Mouse (Mus musculus): Measurements from ENCODE around the gene Brox. TPM values are rescaled to one million over a fixed set of nuclear protein-coding genes. Genes with fewer than 3 reads are reported as not detected.
"Not testable (repeated sequence)": the region's sequence is repeated elsewhere in the genome, so short reads cannot be mapped to it uniquely, and the experiment has no call there.

The Brox gene
- 22.6 TPM in 2 replicates for polyA plus RNA-seq (2012; ENCODE audit: insufficient read depth, insufficient read length, missing spikeins)

- H3K4me1 ChIP-seq (ENCODE audit: control insufficient read depth, insufficient read depth, insufficient read length, low read length), result no peaks in the 10 kb centered on the region
- H3K4me3 ChIP-seq (ENCODE audit: insufficient read depth, low read depth, low read length), result peak within 1 kb of the TSS; percentile 86
- peak within 1 kb of the TSS; percentile 97 for H3K27ac ChIP-seq (replicated peaks; ENCODE audit: low read depth, low read length)
Measured at GRCm38 (mm10) chr1:183296877-183297383, at the start of gene Brox. TSS of gene Brox (minus strand) at chr1:183297269.

GRCm38 (mm10) chr1:183345817-183346195 is 48.7 kb upstream of the Brox start:
- H3K27ac ChIP-seq (replicated peaks; ENCODE audit: low read depth, low read length), result peak overlapping the region; percentile 92
- peak overlapping the region; percentile 100 for H3K4me3 ChIP-seq (ENCODE audit: insufficient read depth, low read depth, low read length)
- peaks cover 5% of the 10 kb centered on the region; the same call in 1 of the 2 replicates for H3K4me1 ChIP-seq (ENCODE audit: control insufficient read depth, insufficient read depth, insufficient read length, low read length)

- peak overlapping the region; percentile 92 for H3K27ac ChIP-seq (replicated peaks; ENCODE audit: low read depth, low read length)
- H3K4me3 ChIP-seq (ENCODE audit: insufficient read depth, low read depth, low read length), result peak overlapping the region; percentile 100
- H3K4me1 ChIP-seq (ENCODE audit: control insufficient read depth, insufficient read depth, insufficient read length, low read length), result peaks cover 5% of the 10 kb centered on the region; the same call in 1 of the 2 replicates
Measured at GRCm38 (mm10) chr1:183344886-183345816, 48.1 kb upstream of the Brox start.

- H3K4me3 ChIP-seq (ENCODE audit: insufficient read depth, low read depth, low read length); H3K27ac ChIP-seq (replicated peaks; ENCODE audit: low read depth, low read length); H3K4me1 ChIP-seq (ENCODE audit: control insufficient read depth, insufficient read depth, insufficient read length, low read length): not testable (repeated sequence)
Measured at GRCm38 (mm10) chr1:183342902-183343301, 45.8 kb upstream of the Brox start.

- Histone ChIP-seq H3K4me3 (ENCODE audit: insufficient read depth, low read depth, low read length) (no peak overlapping the region), H3K27ac (replicated peaks; ENCODE audit: low read depth, low read length) (no peak overlapping the region), H3K4me1 (ENCODE audit: control insufficient read depth, insufficient read depth, insufficient read length, low read length) (no peaks in the 10 kb centered on the region)
Measured at GRCm38 (mm10) chr1:183327171-183327570, 30.1 kb upstream of the Brox start.

GRCm38 (mm10) chr1:183324433-183324832 is 27.4 kb upstream of the Brox start:
- Histone ChIP-seq H3K4me1 (ENCODE audit: control insufficient read depth, insufficient read depth, insufficient read length, low read length) (no peaks in the 10 kb centered on the region), H3K4me3 (ENCODE audit: insufficient read depth, low read depth, low read length) (no peak overlapping the region)

GRCm38 (mm10) chr1:183323923-183324322 is 26.9 kb upstream of the Brox start:
- Histone ChIP-seq H3K4me1 (ENCODE audit: control insufficient read depth, insufficient read depth, insufficient read length, low read length) (no peaks in the 10 kb centered on the region), H3K27ac (replicated peaks; ENCODE audit: low read depth, low read length) (no peak overlapping the region), H3K4me3 (ENCODE audit: insufficient read depth, low read depth, low read length) (no peak overlapping the region)

More at GRCm38 (mm10) chr1:183324433-183324832, 27.4 kb upstream of the Brox start:
- no peak overlapping the region for H3K27ac ChIP-seq (replicated peaks; ENCODE audit: low read depth, low read length)

- H3K4me3 ChIP-seq (ENCODE audit: insufficient read depth, low read depth, low read length); H3K4me1 ChIP-seq (ENCODE audit: control insufficient read depth, insufficient read depth, insufficient read length, low read length); H3K27ac ChIP-seq (replicated peaks; ENCODE audit: low read depth, low read length): not testable (repeated sequence)
Measured at GRCm38 (mm10) chr1:183322496-183322895, 25.4 kb upstream of the Brox start.

- Histone ChIP-seq H3K4me1 (ENCODE audit: control insufficient read depth, insufficient read depth, insufficient read length, low read length) (no peaks in the 10 kb centered on the region), H3K27ac (replicated peaks; ENCODE audit: low read depth, low read length) (no peak overlapping the region), H3K4me3 (ENCODE audit: insufficient read depth, low read depth, low read length) (no peak overlapping the region)
Measured at GRCm38 (mm10) chr1:183320708-183321107, 23.6 kb upstream of the Brox start.

- Histone ChIP-seq H3K4me1 (ENCODE audit: control insufficient read depth, insufficient read depth, insufficient read length, low read length) (no peaks in the 10 kb centered on the region), H3K27ac (replicated peaks; ENCODE audit: low read depth, low read length) (no peak overlapping the region), H3K4me3 (ENCODE audit: insufficient read depth, low read depth, low read length) (no peak overlapping the region)
Measured at GRCm38 (mm10) chr1:183315783-183316182, 18.7 kb upstream of the Brox start.

- no peak overlapping the region for H3K4me3 ChIP-seq (ENCODE audit: insufficient read depth, low read depth, low read length)
- no peaks in the 10 kb centered on the region for H3K4me1 ChIP-seq (ENCODE audit: control insufficient read depth, insufficient read depth, insufficient read length, low read length)
- H3K27ac ChIP-seq (replicated peaks; ENCODE audit: low read depth, low read length), result no peak overlapping the region
Measured at GRCm38 (mm10) chr1:183312076-183312475, 15.0 kb upstream of the Brox start.

- not testable (repeated sequence) for H3K27ac ChIP-seq (replicated peaks; ENCODE audit: low read depth, low read length); H3K4me1 ChIP-seq (ENCODE audit: control insufficient read depth, insufficient read depth, insufficient read length, low read length)
Measured at GRCm38 (mm10) chr1:183309601-183310000, 12.5 kb upstream of the Brox start.

GRCm38 (mm10) chr1:183308476-183308875 is 11.4 kb upstream of the Brox start:
- H3K4me1 ChIP-seq (ENCODE audit: control insufficient read depth, insufficient read depth, insufficient read length, low read length), result no peaks in the 10 kb centered on the region
- H3K27ac ChIP-seq (replicated peaks; ENCODE audit: low read depth, low read length), result no peak overlapping the region
- H3K4me3 ChIP-seq (ENCODE audit: insufficient read depth, low read depth, low read length), result no peak overlapping the region

More at GRCm38 (mm10) chr1:183309601-183310000, 12.5 kb upstream of the Brox start:
- not testable (repeated sequence) for H3K4me3 ChIP-seq (ENCODE audit: insufficient read depth, low read depth, low read length)

GRCm38 (mm10) chr1:183307555-183307954 is 10.5 kb upstream of the Brox start:
- Histone ChIP-seq H3K4me3 (ENCODE audit: insufficient read depth, low read depth, low read length) (no peak overlapping the region), H3K4me1 (ENCODE audit: control insufficient read depth, insufficient read depth, insufficient read length, low read length) (no peaks in the 10 kb centered on the region), H3K27ac (replicated peaks; ENCODE audit: low read depth, low read length) (no peak overlapping the region)

- no peaks in the 10 kb centered on the region for H3K4me1 ChIP-seq (ENCODE audit: control insufficient read depth, insufficient read depth, insufficient read length, low read length)
- H3K4me3 ChIP-seq (ENCODE audit: insufficient read depth, low read depth, low read length), result no peak overlapping the region
- H3K27ac ChIP-seq (replicated peaks; ENCODE audit: low read depth, low read length), result no peak overlapping the region
Measured at GRCm38 (mm10) chr1:183299161-183299560, 2.1 kb upstream of the Brox start.
